Mouse (Mus musculus) lung, postnatal 36 days (tissue): ENCODE measurements around the gene Cd80.

Experiments
- DNase-seq: peaks from one replicate; pipeline ENCODE4 v3.0.0; 2022; ENCODE audit warnings: mixed read lengths

The Cd80 gene

GRCm38 (mm10) chr16:38450707-38451106 lies 4.7 kb upstream of the Cd80 start:
- DNase-seq, result no peak

- DNase-seq, result peak; percentile 3
Observed at GRCm38 (mm10) chr16:38451421-38452205, 3.7 kb upstream of the Cd80 start.

DNA sequence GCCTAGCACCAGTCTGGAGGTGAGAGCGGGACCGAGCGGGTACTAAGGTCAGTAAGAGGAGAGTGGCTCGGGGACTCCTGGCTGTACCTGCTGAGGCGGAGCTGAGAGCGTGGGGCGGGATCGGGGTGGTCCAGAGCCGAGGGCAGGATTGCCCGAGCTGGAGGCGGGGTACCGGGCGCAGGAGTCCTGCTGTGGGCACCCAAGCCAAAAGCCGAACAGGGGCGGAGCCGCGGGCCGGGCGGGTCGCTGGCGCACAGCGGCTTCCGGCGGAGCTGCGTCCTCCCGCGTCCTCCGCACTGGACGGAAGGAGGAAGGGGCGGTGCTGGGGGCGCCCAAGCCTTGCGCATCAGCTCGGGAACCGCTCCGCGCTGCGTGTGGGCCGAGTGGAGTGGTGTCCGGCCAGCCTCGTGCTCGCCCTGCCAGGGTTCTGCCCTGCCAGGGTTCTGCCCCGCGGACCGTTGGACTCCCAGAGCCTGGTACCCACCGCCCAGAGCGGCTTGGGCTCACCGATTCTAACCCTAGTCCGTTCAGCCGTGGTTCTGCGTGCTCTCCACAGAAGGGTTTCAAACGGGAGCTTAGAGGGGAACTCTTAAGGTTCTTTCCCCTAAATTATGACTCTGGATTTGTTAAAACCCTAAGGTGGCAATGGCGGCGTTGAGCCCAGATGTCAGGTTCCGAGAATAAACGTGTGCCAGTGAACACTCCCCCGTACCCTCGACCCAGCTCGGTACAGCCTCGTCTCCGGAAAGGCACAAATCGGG lies 2.7 kb upstream of the Cd80 start, which contains the start of gene Adprh:
Adprh (minus strand) TSS at position 262 of the 761 bp plus-strand sequence.
- peak; percentile 96 for DNase-seq

- no peak for DNase-seq
Observed at GRCm38 (mm10) chr16:38453203-38453553, 2.2 kb upstream of the Cd80 start.

DNA sequence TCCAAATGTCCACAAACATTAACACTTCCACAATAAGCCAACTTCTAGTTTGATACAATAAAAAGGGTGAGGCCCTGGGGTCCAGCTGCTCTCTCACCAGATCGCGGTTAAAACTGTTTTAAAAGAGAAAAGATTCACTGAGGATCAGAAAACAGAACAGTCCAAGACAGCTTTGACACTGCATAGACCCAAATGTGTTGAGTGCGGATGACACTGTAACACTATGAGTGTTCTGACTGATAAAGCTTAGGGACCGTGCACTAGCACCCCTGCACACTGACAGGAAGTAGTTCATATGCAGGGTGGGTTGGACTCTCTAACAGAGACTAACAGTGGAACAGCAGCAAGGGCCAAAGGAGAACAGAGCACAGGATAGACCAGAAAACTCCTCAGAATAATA lies 1.4 kb upstream of the Cd80 start:
- DNase-seq, result no peak

GRCm38 (mm10) chr16:38454533-38455254 lies 667 bp upstream of the Cd80 start:
- DNase-seq, result no peak

GRCm38 (mm10) chr16:38456812-38457567 lies 1.6 kb downstream of the Cd80 start:
- peak; percentile 63 for DNase-seq

DNA sequence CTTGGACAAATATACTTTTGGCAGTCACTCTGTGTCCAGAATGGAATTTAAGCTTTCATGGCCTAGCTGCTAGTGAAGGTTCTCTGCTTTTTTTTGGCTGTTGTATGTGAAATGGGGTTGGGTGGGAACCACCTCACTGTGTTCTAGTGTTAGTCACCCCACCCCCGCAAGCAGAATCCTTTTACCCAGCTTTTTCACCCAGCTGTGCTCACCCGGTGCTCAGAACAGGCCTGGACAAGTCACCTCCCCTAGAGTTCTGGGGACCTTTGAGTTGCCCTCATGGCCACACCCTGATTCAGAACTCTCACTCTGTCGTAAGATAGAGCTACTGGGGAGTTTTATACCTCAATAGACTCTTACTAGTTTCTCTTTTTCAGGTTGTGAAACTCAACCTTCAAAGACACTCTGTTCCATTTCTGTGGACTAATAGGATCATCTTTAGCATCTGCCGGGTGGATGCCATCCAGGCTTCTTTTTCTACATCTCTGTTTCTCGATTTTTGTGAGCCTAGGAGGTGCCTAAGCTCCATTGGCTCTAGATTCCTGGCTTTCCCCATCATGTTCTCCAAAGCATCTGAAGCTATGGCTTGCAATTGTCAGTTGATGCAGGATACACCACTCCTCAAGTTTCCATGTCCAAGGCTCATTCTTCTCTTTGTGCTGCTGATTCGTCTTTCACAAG lies 3.4 kb downstream of the Cd80 start:
- DNase-seq, result peak; percentile 38

DNA sequence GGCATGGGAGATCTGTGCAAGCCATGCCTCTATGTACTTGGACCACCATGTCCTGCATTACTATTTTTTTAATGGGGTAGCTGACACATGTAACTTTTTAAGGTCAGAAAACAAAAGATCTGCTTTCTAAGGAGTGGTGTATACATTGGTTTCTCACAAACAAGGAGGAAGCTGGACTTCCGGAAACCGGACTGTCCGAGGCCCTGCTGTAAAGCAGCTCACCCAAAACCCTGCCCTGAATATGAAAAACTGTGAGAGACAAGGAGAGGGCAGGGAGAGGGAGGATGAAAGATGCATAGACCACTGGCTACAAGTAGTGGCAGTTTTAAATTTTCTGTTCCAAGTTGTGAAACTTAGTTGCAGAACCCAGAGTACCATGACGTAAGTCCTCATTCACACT lies 4.6 kb downstream of the Cd80 start:
- DNase-seq, result no peak

DNA sequence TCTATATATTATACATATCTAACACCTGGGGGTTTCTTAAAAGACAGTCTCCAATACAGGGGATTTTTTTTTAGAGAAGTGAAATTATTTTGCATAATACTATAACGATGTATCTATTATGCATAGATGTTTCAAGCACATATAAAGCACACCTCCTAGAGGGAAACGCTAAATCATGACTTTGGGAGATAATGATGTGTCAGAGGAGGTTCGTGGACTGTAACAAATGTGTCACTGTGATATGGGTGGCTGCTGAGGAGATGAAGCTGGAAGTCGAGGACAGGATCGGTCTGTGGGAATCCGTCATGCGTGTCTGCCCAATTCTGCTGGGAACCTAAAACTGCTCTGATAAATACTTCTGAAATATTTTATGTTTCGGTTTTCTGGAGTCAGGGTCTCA lies 6.4 kb downstream of the Cd80 start:
- DNase-seq, result no peak

DNA sequence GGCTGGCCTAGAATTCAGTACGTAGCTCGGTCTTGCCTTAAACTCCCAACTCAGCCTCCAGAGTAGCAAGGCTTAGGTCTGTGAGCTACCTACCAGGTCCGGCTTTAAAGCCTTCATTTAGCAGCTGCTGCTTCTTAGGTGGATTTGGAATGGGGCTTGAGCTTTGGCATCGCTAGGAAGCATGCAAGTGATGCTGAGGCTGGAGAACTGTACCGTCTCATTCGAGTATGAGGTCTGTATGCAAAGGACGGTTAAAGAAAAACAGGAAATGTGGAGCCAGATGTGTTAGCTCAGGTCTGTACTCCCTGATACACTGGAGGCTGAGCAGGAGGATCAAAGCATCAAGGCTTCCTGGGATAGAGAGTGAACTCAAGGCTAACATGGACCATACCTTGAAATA lies 6.8 kb downstream of the Cd80 start:
- DNase-seq, result no peak

GRCm38 (mm10) chr16:38463305-38463704 lies 7.9 kb downstream of the Cd80 start:
- no peak for DNase-seq

GRCm38 (mm10) chr16:38466089-38466488 lies 10.7 kb downstream of the Cd80 start:
- DNase-seq, result no peak

DNA sequence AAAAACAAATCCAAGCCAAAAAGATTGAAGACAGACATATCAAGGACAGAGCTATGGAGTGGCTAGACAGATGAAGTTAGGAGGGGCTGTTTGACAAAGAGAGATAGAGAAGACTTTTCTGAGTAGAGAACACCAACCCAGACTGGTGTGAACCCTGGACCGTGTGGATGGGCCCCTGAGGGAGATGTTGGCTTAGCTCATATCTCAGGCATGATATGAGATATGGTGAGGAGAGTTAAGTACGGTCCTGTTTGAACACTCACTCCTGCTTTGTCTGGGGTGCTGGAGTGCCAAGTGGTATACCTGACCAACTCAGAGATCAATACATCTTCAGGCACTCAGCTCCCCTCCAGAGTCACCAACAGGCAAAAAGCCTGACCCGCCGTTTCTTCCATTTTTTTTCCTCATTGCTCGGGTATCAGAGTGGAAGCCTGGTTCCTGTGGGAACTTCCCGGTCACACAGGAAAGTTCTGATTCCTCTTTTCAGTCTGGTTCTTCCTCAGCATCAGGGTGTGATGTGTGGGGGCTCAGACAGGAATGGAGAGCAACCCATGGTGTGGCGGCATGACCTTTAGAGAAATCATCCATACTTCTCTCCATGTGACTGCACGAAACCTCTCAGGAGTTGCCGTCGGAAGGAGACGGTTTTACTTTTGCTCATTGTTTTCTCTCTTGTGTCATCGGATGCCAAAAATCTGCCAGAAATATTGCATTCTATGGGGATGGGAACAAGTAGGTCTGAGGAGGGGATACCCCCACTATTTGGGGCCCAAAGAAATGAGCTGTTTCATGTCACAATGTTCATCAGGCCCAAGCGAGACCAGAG lies 11.9 kb downstream of the Cd80 start:
- DNase-seq, result no peak

DNA sequence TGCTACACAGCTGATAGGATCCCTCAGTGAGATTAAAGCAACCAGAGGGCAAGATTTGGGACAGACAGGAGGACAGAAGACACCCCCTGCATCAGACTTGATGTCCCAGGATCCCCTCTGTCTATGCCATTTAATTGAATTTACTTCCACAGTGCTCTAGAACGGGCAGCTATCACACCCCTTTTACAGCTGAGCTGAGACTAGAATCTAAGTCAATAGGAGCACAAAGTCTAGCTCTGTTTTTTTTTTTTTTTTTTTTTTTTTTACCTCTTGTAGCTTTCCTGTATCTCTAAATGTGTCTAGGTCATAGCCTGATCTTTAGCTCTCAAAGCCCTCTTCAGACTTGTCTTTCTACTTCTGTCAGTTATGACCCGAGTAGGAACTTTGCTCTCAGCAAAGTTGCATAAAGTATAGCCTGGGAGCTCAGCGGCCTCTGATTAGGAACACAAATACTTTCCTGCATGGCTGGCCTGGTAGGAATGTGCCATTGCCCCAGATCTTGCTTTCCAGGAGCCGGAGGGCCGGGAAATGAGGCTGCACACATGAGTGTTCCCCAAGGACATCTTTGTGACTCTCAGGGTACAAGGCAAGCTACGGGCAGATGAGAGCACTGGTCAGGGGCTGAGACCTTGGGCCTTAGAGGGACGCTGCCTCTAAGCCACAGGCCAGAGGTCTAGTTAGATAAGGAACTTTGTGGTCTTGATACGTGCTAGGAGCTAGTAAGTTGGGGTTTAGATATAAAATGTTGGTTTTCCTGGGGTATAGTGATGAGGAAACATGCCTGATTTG lies 12.8 kb downstream of the Cd80 start:
- DNase-seq, result no peak

DNA sequence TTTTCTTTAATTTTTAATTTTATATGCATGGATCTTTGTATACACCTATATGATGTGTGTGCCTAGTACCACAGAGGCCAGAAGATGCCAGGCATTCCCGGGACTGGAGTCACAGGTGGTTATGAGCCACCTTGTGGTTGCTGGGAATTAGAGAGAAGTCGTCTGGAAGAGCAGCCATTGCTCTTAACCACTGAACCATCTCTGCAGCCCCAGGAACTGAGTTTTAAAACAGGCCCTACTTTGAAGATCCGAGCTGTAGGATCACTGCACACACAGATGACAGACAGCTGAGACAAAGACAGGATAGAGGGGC lies 13.3 kb downstream of the Cd80 start:
- DNase-seq, result no peak

GRCm38 (mm10) chr16:38469437-38469836 lies 14.1 kb downstream of the Cd80 start:
- no peak for DNase-seq

- DNase-seq, result peak; percentile 9
Observed at GRCm38 (mm10) chr16:38471697-38472506, 16.5 kb downstream of the Cd80 start.

DNA sequence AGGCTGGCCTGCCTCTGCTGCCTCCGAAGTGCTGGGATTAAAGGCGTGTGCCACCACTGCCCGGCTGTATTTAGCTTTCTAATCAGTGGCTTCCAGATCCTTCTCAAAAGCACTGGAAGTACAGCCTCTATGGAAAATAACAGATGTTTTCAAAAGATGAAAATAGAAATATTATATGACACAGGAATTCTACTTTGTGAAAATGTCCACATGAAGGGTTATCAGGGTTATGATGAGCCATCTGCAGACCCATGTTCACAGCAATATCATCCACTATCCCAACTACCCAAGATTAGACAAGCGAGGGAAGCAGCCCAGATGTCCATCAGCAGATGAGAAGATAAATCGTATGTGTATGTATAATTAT lies 17.1 kb downstream of the Cd80 start:
- DNase-seq, result no peak

DNA sequence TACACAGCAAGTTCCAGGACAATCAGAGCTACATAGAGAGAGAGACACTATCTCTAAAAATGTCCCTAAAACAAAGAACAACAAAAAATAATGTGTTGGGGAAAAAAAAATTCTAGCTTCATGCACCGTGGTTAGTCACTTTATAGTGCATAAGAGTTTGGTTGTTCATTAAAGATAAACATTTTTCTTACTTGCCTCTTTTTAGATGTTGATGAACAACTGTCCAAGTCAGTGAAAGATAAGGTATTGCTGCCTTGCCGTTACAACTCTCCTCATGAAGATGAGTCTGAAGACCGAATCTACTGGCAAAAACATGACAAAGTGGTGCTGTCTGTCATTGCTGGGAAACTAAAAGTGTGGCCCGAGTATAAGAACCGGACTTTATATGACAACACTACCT lies 18.3 kb downstream of the Cd80 start:
- no peak for DNase-seq
